Comparison of ENCODE assay signal across 8 mouse cellular contexts in genomic region chr2:52632880-52633279, GRCm38 (mm10). TPM values are rescaled to one million over a fixed set of nuclear protein-coding genes. Genes with fewer than 3 reads are reported as not detected.
A peak's percentile ranks its signal among the peaks of the same experiment; 100 is the strongest.
DNase-seq lines count a peak whose midpoint lies in the region; ATAC-seq and TF ChIP-seq lines count a peak whose summit lies in the region.

No protein-coding gene starts in this region.

- peaks cover 4% of the 10 kb centered on the region; the same call in 1 of the 2 replicates for H3K4me1 ChIP-seq in hindbrain, postnatal 0 days (ENCODE audit: insufficient read depth, low read length)
- H3K4me1 ChIP-seq in midbrain, embryonic 11.5 days (ENCODE audit: control insufficient read depth, insufficient read depth, low read length), result peaks cover 4% of the 10 kb centered on the region; the same call in 1 of the 2 replicates

- intact Hi-C loops in heart, postnatal 25 days (cut with DNase I), result loop anchor here (5.0 to 10.0 kb wide), 2 partner anchors 44 to 102 kb away; partner anchors contain the start of gene Cacnb4

- TF ChIP-seq CTCF in hindbrain, postnatal 0 days (IDR thresholded peaks at IDR 0.05; ENCODE audit: low read depth), result peak; percentile 76

- 17% methylated on average over 7 of the region's 7 CpGs for WGBS in hindbrain, postnatal 0 days
- WGBS in midbrain, embryonic 11.5 days, result 7% methylated on average over 7 of the region's 7 CpGs

- H3K4me2 ChIP-seq in hindbrain, postnatal 0 days (ENCODE audit: low read depth, low read length), result no peak overlapping the region
- no peak overlapping the region for H3K4me2 ChIP-seq in midbrain, embryonic 11.5 days

- peak; percentile 91 for DNase-seq in heart, adult 11 months
- DNase-seq in heart, postnatal 25 days (ENCODE audit: low spot score), result no peak
- peak; percentile 73 for DNase-seq in cerebellum, adult 11-12 months
- peak; percentile 63 for DNase-seq in forelimb bud, embryonic 11.5 days (ENCODE audit: low read depth, low spot score)
- peak; percentile 81 for DNase-seq in hindbrain, postnatal 0 days (ENCODE audit: low spot score)
- DNase-seq in left cerebral cortex, adult 18-20 months (ENCODE audit: low spot score in 2 of 2), result peak; percentile 76 to 77
- DNase-seq in midbrain, embryonic 11.5 days (ENCODE audit: low spot score, missing footprints), result peak; percentile 96
- DNase-seq in spleen, postnatal 10 days (ENCODE audit: low spot score in 2 of 2), result peak; percentile 13 to 65

- peak; percentile 71 for ATAC-seq in hindbrain, postnatal 0 days
- ATAC-seq in midbrain, embryonic 11.5 days (ENCODE audit: low FRiP score), result peak; percentile 62; the same call in 1 of the 2 replicates

- H3K9me3 ChIP-seq in hindbrain, postnatal 0 days (ENCODE audit: low read length), result no peaks in the 10 kb centered on the region
- H3K9me3 ChIP-seq in midbrain, embryonic 11.5 days (ENCODE audit: control insufficient read depth, low read length), result no peaks in the 10 kb centered on the region

- H3K9ac ChIP-seq in hindbrain, postnatal 0 days (replicated peaks; ENCODE audit: low read length), result no peak overlapping the region
- H3K9ac ChIP-seq in midbrain, embryonic 11.5 days (ENCODE audit: low read length), result no peak overlapping the region

- no peak overlapping the region for H3K4me3 ChIP-seq in hindbrain, postnatal 0 days (ENCODE audit: low read length)
- no peak overlapping the region for H3K4me3 ChIP-seq in midbrain, embryonic 11.5 days (ENCODE audit: low read depth, low read length)

- no peak overlapping the region for H3K27ac ChIP-seq in hindbrain, postnatal 0 days
- no peak overlapping the region for H3K27ac ChIP-seq in midbrain, embryonic 11.5 days (ENCODE audit: low read depth, low read length)

- no peaks in the 10 kb centered on the region for H3K27me3 ChIP-seq in hindbrain, postnatal 0 days (ENCODE audit: insufficient read depth, low read length)
- H3K27me3 ChIP-seq in midbrain, embryonic 11.5 days (ENCODE audit: control insufficient read depth, insufficient read depth, low read length), result no peaks in the 10 kb centered on the region

- H3K36me3 ChIP-seq in hindbrain, postnatal 0 days (ENCODE audit: insufficient read depth, low read length), result no peaks in the 10 kb centered on the region
- no peaks in the 10 kb centered on the region for H3K36me3 ChIP-seq in midbrain, embryonic 11.5 days (ENCODE audit: control insufficient read depth, insufficient read depth, low read length)

RNA-seq across cellular contexts. Expression of gene Cacnb4, which starts 43.8 kb away (rescaled TPM):
- 1 to 10 TPM in 1 of 2 experiments, under 1 TPM in 1; 0.36 to 1.2 TPM for total RNA-seq in heart, postnatal 25 days (2021)
- total RNA-seq in hindbrain, postnatal 0 days (2014; rRNA removed), result 8.6 and 9.7 TPM in 2 replicates
- polyA plus RNA-seq in hindbrain, postnatal 0 days (2015; fragmentation: Nextera tagmentation; extraction: Ambion mirVana), result 12.8 and 14.7 TPM in 2 replicates
- 100 to 1,000 TPM; 159 to 162 TPM for total RNA-seq in left cerebral cortex, adult 18-20 months (2021)
- 2.8 and 3.3 TPM in 2 replicates for polyA plus RNA-seq in midbrain, embryonic 11.5 days (2014; fragmentation: Nextera tagmentation; extraction: Ambion mirVana)

Comparison
In these comparisons a context has a peak if more than half of its experiments do, and no peak if none do; other contexts are left out.
1. RNA of gene Cacnb4, which starts 43.8 kb away (total RNA-seq): 159 to 162 TPM in left cerebral cortex, adult 18-20 months; 8.6 to 9.7 TPM in hindbrain, postnatal 0 days and 0.36 to 1.2 TPM in heart, postnatal 25 days; every median in the first group is over 10 times any median in the second.